Mouse (Mus musculus): ENCODE results near the gene Supt7l. TPM values are rescaled to one million over a fixed set of nuclear protein-coding genes. Genes with fewer than 3 reads are reported as not detected.

Gene Supt7l
- total and polyA plus RNA-seq, 3 experiments, result 13.1 to 32.4 (median 30.0) TPM

DNA sequence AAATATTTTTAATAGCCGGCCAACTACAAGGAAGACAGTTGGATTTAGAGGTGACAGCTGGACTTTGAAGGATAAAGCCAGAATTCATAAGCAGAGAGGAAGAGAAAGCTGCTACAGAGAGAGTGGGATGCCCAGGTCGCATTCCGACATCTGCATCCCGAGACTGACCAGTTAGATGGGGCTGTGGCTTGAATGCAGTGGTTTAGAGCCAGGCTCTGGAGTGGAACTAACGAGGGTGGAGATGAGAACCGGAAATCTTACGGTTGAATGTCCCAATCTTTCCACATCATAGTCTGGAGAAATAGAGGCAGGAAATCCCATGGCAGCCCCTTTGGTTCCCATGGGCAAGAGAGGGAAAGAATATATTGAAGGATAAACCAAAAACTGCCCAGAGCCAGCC, 38.4 kb upstream of the Supt7l start:
- Histone ChIP-seq H3K9me3 (replicated peaks) (no peaks in the 10 kb centered on the region), H3K27me3 (ENCODE audit: insufficient read depth, low read length) (no peaks in the 10 kb centered on the region), H3K4me3 (ENCODE audit: low read depth, low read length) (no peak overlapping the region), H3K4me1 (ENCODE audit: insufficient read depth, low read depth, low read length) (no peaks in the 10 kb centered on the region), H3K36me3 (replicated peaks) (peaks cover 62% of the 10 kb centered on the region)
- no peak for TF ChIP-seq POLR2AphosphoS5 (IDR thresholded peaks at IDR 0.05; ENCODE audit: insufficient replicate concordance, low read depth, low read length)
- no peak for TF ChIP-seq CTCF (IDR thresholded peaks at IDR 0.05; ENCODE audit: low read depth, low read length)
- no peak for TF ChIP-seq TAL1 (conservative IDR thresholded peaks at IDR 0.05; ENCODE audit: low read depth, low read length)
- no peak for TF ChIP-seq GATA2 (IDR thresholded peaks at IDR 0.05; ENCODE audit: borderline replicate concordance, low read depth, low read length)
- TF ChIP-seq GATA1 (IDR thresholded peaks at IDR 0.05; ENCODE audit: borderline replicate concordance, low read length), result no peak
- ATAC-seq (ENCODE audit: extremely low read depth, insufficient number of reproducible peaks, low FRiP score, poor library complexity, severe bottlenecking) (no peak), DNase-seq (ENCODE audit: low spot score) (no peak)

- Histone ChIP-seq H3K4me1 (ENCODE audit: insufficient read depth, low read depth, low read length) (no peaks in the 10 kb centered on the region), H3K4me3 (ENCODE audit: low read depth, low read length) (no peak overlapping the region), H3K9me3 (replicated peaks) (no peaks in the 10 kb centered on the region), H3K36me3 (replicated peaks) (peaks cover 70% of the 10 kb centered on the region), H3K27me3 (ENCODE audit: insufficient read depth, low read length) (no peaks in the 10 kb centered on the region)
- no peak for DNase-seq (ENCODE audit: low spot score)
- TF ChIP-seq GATA1 (IDR thresholded peaks at IDR 0.05; ENCODE audit: borderline replicate concordance, low read length) (no peak), GATA2 (IDR thresholded peaks at IDR 0.05; ENCODE audit: borderline replicate concordance, low read depth, low read length) (no peak), POLR2AphosphoS5 (IDR thresholded peaks at IDR 0.05; ENCODE audit: insufficient replicate concordance, low read depth, low read length) (no peak), TAL1 (conservative IDR thresholded peaks at IDR 0.05; ENCODE audit: low read depth, low read length) (no peak), CTCF (IDR thresholded peaks at IDR 0.05; ENCODE audit: low read depth, low read length) (no peak)
- ATAC-seq (ENCODE audit: extremely low read depth, insufficient number of reproducible peaks, low FRiP score, poor library complexity, severe bottlenecking), result no peak
Observed at GRCm38 (mm10) chr5:31564976-31565375, 37.4 kb upstream of the Supt7l start.

GRCm38 (mm10) chr5:31563905-31564304, 36.3 kb upstream of the Supt7l start:
- Histone ChIP-seq H3K9me3 (replicated peaks) (no peaks in the 10 kb centered on the region), H3K4me1 (ENCODE audit: insufficient read depth, low read depth, low read length) (no peaks in the 10 kb centered on the region), H3K4me3 (ENCODE audit: low read depth, low read length) (no peak overlapping the region), H3K36me3 (replicated peaks) (peaks cover 77% of the 10 kb centered on the region), H3K27me3 (ENCODE audit: insufficient read depth, low read length) (no peaks in the 10 kb centered on the region)
- DNase-seq (ENCODE audit: low spot score), result no peak
- no peak for ATAC-seq (ENCODE audit: extremely low read depth, insufficient number of reproducible peaks, low FRiP score, poor library complexity, severe bottlenecking)
- TF ChIP-seq GATA1 (IDR thresholded peaks at IDR 0.05; ENCODE audit: borderline replicate concordance, low read length) (no peak), GATA2 (IDR thresholded peaks at IDR 0.05; ENCODE audit: borderline replicate concordance, low read depth, low read length) (no peak), POLR2AphosphoS5 (IDR thresholded peaks at IDR 0.05; ENCODE audit: insufficient replicate concordance, low read depth, low read length) (no peak), CTCF (IDR thresholded peaks at IDR 0.05; ENCODE audit: low read depth, low read length) (no peak), TAL1 (conservative IDR thresholded peaks at IDR 0.05; ENCODE audit: low read depth, low read length) (no peak)

DNA sequence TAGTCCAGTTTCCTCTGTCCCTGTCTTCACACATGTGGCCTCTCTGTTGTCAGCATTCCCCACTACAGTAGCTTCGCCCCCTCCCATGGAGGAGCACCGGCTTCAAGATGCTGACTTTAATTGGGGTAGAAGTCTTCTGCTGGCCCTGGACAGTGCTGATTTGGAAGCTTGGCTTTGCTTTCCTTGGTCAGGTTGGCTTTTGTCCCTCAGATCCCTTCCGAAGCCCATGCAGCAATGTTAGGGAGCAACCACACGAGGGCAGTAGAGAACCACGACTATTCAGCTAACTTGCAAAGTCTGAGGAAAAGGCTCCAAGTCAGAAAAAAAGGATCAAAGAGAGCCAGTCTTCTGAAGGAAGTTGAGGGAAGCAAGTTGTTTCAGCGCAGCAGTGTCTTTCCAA, 35.9 kb upstream of the Supt7l start:
- TF ChIP-seq POLR2AphosphoS5 (IDR thresholded peaks at IDR 0.05; ENCODE audit: insufficient replicate concordance, low read depth, low read length), result no peak
- peak; percentile 92 for TF ChIP-seq CTCF (IDR thresholded peaks at IDR 0.05; ENCODE audit: low read depth, low read length)
- no peaks in the 10 kb centered on the region for H3K27me3 ChIP-seq (ENCODE audit: insufficient read depth, low read length)
- no peaks in the 10 kb centered on the region for H3K9me3 ChIP-seq (replicated peaks)
- ATAC-seq (ENCODE audit: extremely low read depth, insufficient number of reproducible peaks, low FRiP score, poor library complexity, severe bottlenecking) (no peak), DNase-seq (ENCODE audit: low spot score) (peak; percentile 61)
- H3K36me3 ChIP-seq (replicated peaks), result peaks cover 77% of the 10 kb centered on the region
- no peaks in the 10 kb centered on the region for H3K4me1 ChIP-seq (ENCODE audit: insufficient read depth, low read depth, low read length)
- no peak overlapping the region for H3K4me3 ChIP-seq (ENCODE audit: low read depth, low read length)

DNA sequence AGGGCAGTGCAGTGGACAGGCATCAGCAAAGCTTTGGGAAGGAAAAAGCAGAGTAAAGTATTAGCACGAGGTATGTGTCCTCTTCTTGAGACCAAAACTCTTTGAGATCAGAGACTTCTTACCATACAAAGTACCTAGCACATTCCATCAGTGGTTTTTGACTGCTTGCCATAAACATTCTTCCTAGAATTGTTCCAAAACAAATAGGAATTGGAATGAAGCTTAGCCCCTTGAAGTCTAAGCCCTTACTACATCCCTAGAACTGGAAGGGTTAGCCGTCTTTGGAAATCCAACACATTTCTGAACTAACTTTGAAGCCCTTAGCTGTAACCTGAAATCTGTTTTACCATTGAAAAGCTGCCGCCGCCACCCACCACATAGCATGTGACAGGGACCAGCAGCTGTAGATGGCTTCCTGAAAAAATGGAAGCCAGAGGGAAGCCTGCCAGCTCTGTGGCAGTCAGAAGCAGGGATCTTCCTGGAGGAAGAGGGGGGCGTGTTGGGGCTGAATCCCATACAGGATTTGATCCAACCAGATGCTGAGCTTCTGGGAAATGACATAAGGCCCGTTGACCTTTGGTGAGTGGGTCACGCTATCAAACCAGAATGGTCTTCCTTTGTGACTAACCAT, 34.5 kb upstream of the Supt7l start:
- H3K4me3 ChIP-seq (ENCODE audit: low read depth, low read length), result no peak overlapping the region
- H3K36me3 ChIP-seq (replicated peaks), result peaks cover 75% of the 10 kb centered on the region
- no peak for TF ChIP-seq CTCF (IDR thresholded peaks at IDR 0.05; ENCODE audit: low read depth, low read length)
- no peak for TF ChIP-seq GATA1 (IDR thresholded peaks at IDR 0.05; ENCODE audit: borderline replicate concordance, low read length)
- no peak for TF ChIP-seq POLR2AphosphoS5 (IDR thresholded peaks at IDR 0.05; ENCODE audit: insufficient replicate concordance, low read depth, low read length)
- no peak for TF ChIP-seq TAL1 (conservative IDR thresholded peaks at IDR 0.05; ENCODE audit: low read depth, low read length)
- no peak for TF ChIP-seq GATA2 (IDR thresholded peaks at IDR 0.05; ENCODE audit: borderline replicate concordance, low read depth, low read length)
- no peaks in the 10 kb centered on the region for H3K27me3 ChIP-seq (ENCODE audit: insufficient read depth, low read length)
- H3K4me1 ChIP-seq (ENCODE audit: insufficient read depth, low read depth, low read length), result no peaks in the 10 kb centered on the region
- ATAC-seq (ENCODE audit: extremely low read depth, insufficient number of reproducible peaks, low FRiP score, poor library complexity, severe bottlenecking) (no peak), DNase-seq (ENCODE audit: low spot score) (no peak)
- no peaks in the 10 kb centered on the region for H3K9me3 ChIP-seq (replicated peaks)

- TF ChIP-seq POLR2AphosphoS5 (IDR thresholded peaks at IDR 0.05; ENCODE audit: insufficient replicate concordance, low read depth, low read length), result no peak
- TF ChIP-seq GATA2 (IDR thresholded peaks at IDR 0.05; ENCODE audit: borderline replicate concordance, low read depth, low read length), result no peak
- no peak for TF ChIP-seq GATA1 (IDR thresholded peaks at IDR 0.05; ENCODE audit: borderline replicate concordance, low read length)
- TF ChIP-seq TAL1 (conservative IDR thresholded peaks at IDR 0.05; ENCODE audit: low read depth, low read length), result no peak
- no peak for TF ChIP-seq CTCF (IDR thresholded peaks at IDR 0.05; ENCODE audit: low read depth, low read length)
- Histone ChIP-seq H3K4me1 (ENCODE audit: insufficient read depth, low read depth, low read length) (no peaks in the 10 kb centered on the region), H3K9me3 (replicated peaks) (no peaks in the 10 kb centered on the region), H3K4me3 (ENCODE audit: low read depth, low read length) (no peak overlapping the region), H3K36me3 (replicated peaks) (peaks cover 78% of the 10 kb centered on the region), H3K27me3 (ENCODE audit: insufficient read depth, low read length) (no peaks in the 10 kb centered on the region)
- ATAC-seq (ENCODE audit: extremely low read depth, insufficient number of reproducible peaks, low FRiP score, poor library complexity, severe bottlenecking), result no peak
- DNase-seq (ENCODE audit: low spot score), result no peak
Observed at GRCm38 (mm10) chr5:31560352-31560751, 32.7 kb upstream of the Supt7l start.

Measured in G1E (cell line).